Mouse (Mus musculus): ENCODE data around the gene Rnls. TPM values are rescaled to one million over a fixed set of nuclear protein-coding genes. Genes with fewer than 3 reads are reported as not detected.

Gene Rnls
- polyA plus RNA-seq, 1 experiment = 1.9 TPM

DNA sequence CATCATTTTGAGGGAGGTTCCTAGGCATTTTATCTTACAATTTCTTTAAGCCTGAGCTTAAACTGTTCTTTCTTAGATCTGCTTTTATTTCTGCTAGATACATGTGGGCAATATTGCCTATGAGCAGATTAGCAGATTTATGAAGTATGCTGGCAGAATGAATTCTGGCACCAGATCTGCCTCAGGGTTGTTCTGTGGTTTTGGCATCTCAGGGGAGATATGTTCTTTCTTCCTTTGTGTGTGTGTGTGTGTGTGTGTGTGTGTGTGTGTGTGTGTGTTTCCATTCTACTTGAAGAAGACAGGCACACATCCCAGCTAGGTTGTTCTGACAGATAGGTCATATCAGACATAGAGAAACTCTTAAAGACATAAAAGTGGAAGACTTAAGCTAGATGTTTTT lies 218.1 kb downstream of the Rnls start:
- no peak for DNase-seq
- Histone ChIP-seq H3K4me1 (ENCODE audit: control insufficient read depth, insufficient read depth, low read length) (no peaks in the 10 kb centered on the region), H3K4me3 (replicated peaks; ENCODE audit: extremely low read depth, low read depth, low read length) (no peak overlapping the region)
- TF ChIP-seq CTCF (IDR thresholded peaks at IDR 0.05; ENCODE audit: insufficient read depth, low read length) = no peak
- no peak for TF ChIP-seq POLR2A (IDR thresholded peaks at IDR 0.05; ENCODE audit: borderline replicate concordance, extremely low read depth, low read depth, low read length)

DNA sequence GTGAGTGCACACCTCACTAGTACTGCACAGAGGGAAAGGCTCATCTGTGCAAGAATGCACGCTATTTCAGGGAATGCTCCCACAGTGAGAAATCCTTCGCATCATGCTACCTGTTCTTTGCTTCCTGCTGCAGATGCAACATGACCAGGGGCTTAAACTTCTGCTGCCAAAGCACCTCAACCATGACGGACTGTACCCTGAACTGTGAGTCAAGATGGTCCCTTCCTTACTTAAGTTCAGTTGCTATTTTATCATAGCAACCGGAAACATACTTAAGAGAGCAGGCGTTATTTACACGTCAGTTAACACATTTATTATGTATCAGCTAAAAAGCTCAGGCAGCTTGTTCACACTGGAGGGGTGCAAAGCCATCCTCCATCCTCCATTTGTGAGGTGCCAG lies 222.2 kb downstream of the Rnls start:
- DNase-seq = no peak
- no peak overlapping the region for H3K4me3 ChIP-seq (replicated peaks; ENCODE audit: extremely low read depth, low read depth, low read length)
- TF ChIP-seq POLR2A (IDR thresholded peaks at IDR 0.05; ENCODE audit: borderline replicate concordance, extremely low read depth, low read depth, low read length) (no peak), CTCF (IDR thresholded peaks at IDR 0.05; ENCODE audit: insufficient read depth, low read length) (no peak)

DNA sequence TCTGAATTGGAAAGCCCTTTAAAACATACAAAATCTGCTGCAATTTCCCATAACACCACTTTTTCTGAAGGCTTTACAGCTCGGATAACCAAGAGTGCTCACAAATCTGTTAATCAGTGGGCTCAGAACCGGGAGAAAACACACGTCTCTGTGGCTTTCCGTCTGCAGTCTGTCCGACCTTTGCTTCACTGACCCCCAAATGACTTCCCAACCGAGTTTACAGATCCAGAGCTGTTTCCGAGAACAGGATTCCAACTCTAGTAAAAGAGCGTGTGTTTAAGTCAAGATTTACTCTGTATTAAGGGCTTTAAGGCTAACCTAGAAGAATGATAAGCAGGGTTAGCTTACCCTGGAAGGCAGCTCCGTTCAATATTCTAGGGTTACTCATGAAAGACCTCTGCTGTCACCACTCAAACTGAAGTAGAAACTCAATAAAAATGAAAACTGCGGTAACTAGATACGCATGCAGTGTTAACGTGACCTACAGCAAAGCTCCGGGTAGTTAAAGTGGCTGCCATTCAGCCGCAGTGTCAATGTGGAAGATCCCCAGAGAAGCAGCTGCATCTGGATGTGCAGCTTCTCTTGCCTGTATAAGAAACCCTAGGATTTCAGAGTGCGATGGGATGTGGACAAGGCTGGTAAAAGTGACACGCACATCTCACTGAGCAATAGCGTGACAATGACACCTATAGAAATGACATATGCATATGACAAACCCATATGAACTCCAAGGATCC lies 224.4 kb downstream of the Rnls start:
- no peak for TF ChIP-seq POLR2A (IDR thresholded peaks at IDR 0.05; ENCODE audit: borderline replicate concordance, extremely low read depth, low read depth, low read length)
- no peak for TF ChIP-seq CTCF (IDR thresholded peaks at IDR 0.05; ENCODE audit: insufficient read depth, low read length)
- H3K4me1 ChIP-seq (ENCODE audit: control insufficient read depth, insufficient read depth, low read length) = no peaks in the 10 kb centered on the region
- no peak for DNase-seq
- 44% methylated on average over 17 of the region's 17 CpGs for WGBS
- no peak overlapping the region for H3K4me3 ChIP-seq (replicated peaks; ENCODE audit: extremely low read depth, low read depth, low read length)

More for the DNA sequence above, 222.2 kb downstream of the Rnls start:
- H3K4me1 ChIP-seq (ENCODE audit: control insufficient read depth, insufficient read depth, low read length) = no peaks in the 10 kb centered on the region
- WGBS = 80% methylated on average over 6 of the region's 6 CpGs

DNA sequence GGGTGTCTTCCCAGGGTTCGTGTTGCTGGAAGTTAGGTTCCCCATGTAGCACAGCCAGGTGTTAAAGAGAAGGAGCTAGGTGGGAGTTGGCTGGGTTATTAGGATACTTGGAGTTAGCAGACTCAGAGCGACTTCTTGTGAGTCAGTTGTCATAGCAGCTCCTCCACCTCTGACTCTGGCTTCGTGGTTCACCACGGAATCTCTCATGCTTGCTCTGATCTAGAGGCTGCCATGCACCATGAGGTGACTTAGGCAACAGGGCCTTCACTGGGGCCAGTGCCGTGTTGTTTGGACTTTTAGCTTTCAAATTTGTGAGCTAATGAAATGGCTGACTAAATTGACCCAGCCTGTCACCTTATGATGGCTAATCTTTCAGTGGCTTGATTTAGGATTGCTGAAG lies 227.3 kb downstream of the Rnls start:
- no peaks in the 10 kb centered on the region for H3K4me1 ChIP-seq (ENCODE audit: control insufficient read depth, insufficient read depth, low read length)
- DNase-seq = no peak
- TF ChIP-seq CTCF (IDR thresholded peaks at IDR 0.05; ENCODE audit: insufficient read depth, low read length) (no peak), POLR2A (IDR thresholded peaks at IDR 0.05; ENCODE audit: borderline replicate concordance, extremely low read depth, low read depth, low read length) (no peak)
- WGBS = 78% methylated on average over 5 of the region's 5 CpGs
- no peak overlapping the region for H3K4me3 ChIP-seq (replicated peaks; ENCODE audit: extremely low read depth, low read depth, low read length)

DNA sequence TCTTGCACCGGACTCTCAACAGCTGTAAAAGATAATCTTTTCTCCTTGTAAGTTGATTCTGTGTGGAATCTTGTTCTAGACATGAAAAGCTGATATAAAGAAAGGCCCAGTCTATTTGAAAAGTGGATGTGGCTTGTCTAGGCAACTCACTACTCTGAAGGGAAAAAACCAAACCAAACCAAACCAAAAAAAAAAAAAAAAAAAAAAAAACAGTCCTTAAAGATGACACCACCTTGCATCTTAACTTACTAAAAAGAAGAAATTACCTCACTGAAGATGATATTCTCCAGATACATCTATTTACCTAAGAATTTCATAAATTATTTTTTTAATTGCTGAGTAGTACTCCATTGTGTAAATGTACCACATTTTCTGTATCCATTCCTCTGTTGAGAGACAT lies 230.2 kb downstream of the Rnls start:
- TF ChIP-seq POLR2A (IDR thresholded peaks at IDR 0.05; ENCODE audit: borderline replicate concordance, extremely low read depth, low read depth, low read length) (no peak), CTCF (IDR thresholded peaks at IDR 0.05; ENCODE audit: insufficient read depth, low read length) (no peak)
- no peaks in the 10 kb centered on the region for H3K4me1 ChIP-seq (ENCODE audit: control insufficient read depth, insufficient read depth, low read length)
- 71% methylated on average over 1 of the region's 1 CpGs for WGBS
- H3K4me3 ChIP-seq (replicated peaks; ENCODE audit: extremely low read depth, low read depth, low read length) = no peak overlapping the region
- no peak for DNase-seq

DNA sequence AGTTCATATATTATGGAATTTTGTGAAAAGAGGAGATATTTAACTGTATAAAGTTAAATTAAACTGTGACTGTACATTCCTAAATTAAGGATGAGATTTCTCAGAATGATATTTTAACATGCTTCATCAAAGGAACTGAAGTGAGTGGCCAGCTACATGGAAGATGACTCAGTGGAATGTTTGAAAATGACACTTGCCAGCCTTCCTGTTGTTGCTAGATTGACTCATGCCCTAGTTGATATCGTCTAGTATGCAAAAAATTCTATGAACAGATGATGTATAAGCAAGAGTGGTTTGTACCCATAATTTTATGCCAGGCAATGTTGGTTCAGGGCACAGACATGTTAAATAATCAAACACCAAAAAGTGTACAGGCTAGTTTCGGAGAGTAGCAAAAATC lies 232.2 kb downstream of the Rnls start:
- DNase-seq = no peak
- Histone ChIP-seq H3K4me3 (replicated peaks; ENCODE audit: extremely low read depth, low read depth, low read length) (no peak overlapping the region), H3K4me1 (ENCODE audit: control insufficient read depth, insufficient read depth, low read length) (no peaks in the 10 kb centered on the region)
- 74% methylated on average over 2 of the region's 2 CpGs for WGBS
- no peak for TF ChIP-seq CTCF (IDR thresholded peaks at IDR 0.05; ENCODE audit: insufficient read depth, low read length)
- TF ChIP-seq POLR2A (IDR thresholded peaks at IDR 0.05; ENCODE audit: borderline replicate concordance, extremely low read depth, low read depth, low read length) = no peak

DNA sequence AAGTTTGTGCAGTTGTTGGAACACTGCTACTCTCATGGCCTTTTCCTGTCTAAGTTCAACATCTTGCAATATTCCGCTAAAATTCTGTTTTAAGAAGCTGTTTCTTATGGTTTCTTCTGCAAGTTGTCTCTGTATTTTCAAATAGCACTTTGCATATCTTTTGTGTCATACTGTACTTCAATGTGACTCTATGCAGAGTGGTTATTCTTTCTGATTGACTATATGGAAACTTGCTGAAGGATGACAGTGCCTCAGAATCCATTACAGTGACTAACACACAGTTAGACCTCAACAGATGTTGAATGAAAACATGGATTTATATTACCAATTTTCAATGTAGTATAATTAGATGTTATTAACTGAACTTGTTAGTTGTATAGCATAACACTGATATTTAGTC lies 232.9 kb downstream of the Rnls start:
- no peak for TF ChIP-seq POLR2A (IDR thresholded peaks at IDR 0.05; ENCODE audit: borderline replicate concordance, extremely low read depth, low read depth, low read length)
- TF ChIP-seq CTCF (IDR thresholded peaks at IDR 0.05; ENCODE audit: insufficient read depth, low read length) = no peak
- no peaks in the 10 kb centered on the region for H3K4me1 ChIP-seq (ENCODE audit: control insufficient read depth, insufficient read depth, low read length)
- 90% methylated on average over 1 of the region's 1 CpGs for WGBS

DNA sequence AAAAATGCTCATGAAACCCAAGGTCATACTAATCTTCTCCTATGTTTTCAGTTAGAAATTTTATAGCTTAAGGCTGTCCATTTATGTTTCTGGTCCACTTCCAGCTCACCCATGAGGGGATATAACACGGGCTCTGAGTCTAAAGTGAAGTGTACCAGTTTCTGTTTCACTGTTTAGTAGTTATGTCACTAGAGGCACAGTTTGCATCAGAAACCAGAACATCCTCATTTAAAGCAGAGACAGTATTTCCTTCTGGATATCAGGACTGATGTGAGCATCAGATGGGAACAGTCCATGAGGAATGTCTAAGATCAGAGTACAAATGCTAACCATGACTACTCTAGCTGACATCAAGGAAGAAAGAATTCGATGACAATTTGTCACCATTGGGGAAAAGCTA lies 233.9 kb downstream of the Rnls start:
- no peak overlapping the region for H3K4me3 ChIP-seq (replicated peaks; ENCODE audit: extremely low read depth, low read depth, low read length)
- 75% methylated on average over 2 of the region's 2 CpGs for WGBS

More for the DNA sequence above, 232.9 kb downstream of the Rnls start:
- H3K4me3 ChIP-seq (replicated peaks; ENCODE audit: extremely low read depth, low read depth, low read length) = no peak overlapping the region
- DNase-seq = no peak

DNA sequence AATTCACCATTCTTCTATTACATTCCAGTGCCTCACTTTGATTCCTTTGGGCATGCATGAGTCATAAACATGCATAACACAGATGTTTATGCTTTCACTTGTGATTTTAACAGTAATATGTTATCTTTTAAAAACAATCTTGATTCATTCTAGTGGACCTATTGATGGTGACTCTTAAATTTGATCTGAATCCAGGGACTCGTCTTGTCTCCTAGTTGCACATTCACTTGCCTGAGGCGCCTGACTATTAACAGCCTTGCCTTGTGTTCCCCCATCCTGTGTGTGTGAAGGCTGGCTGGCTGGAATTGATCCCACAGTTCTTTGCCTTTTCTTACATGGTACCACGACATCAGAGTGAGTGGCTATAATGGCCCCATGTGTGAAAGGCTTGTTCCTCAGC lies 243.7 kb downstream of the Rnls start:
- DNase-seq = no peak

More for the DNA sequence above, 233.9 kb downstream of the Rnls start:
- H3K4me1 ChIP-seq (ENCODE audit: control insufficient read depth, insufficient read depth, low read length) = no peaks in the 10 kb centered on the region
- TF ChIP-seq CTCF (IDR thresholded peaks at IDR 0.05; ENCODE audit: insufficient read depth, low read length) (no peak), POLR2A (IDR thresholded peaks at IDR 0.05; ENCODE audit: borderline replicate concordance, extremely low read depth, low read depth, low read length) (no peak)
- no peak for DNase-seq

DNA sequence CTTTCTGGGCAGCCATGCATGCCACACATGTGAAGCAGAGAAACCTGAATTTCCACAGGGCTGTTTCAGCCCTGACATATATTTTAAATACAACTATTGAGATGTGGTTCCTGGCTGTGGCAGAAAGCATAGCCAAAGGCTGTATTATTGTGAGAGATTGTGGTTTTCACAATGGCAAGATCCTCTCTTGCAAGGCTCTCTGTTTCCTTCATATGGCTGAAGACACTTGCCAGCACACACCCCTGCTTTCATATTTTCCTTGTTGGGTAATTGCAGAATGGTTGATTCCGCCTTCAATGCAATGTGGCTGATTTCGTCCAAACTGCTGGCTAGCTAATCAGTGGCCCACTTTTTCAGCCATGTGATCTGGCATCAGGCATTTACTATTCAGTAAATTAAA lies 248.9 kb downstream of the Rnls start:
- Histone ChIP-seq H3K4me1 (ENCODE audit: control insufficient read depth, insufficient read depth, low read length) (no peaks in the 10 kb centered on the region), H3K4me3 (replicated peaks; ENCODE audit: extremely low read depth, low read depth, low read length) (no peak overlapping the region)
- no peak for TF ChIP-seq CTCF (IDR thresholded peaks at IDR 0.05; ENCODE audit: insufficient read depth, low read length)
- no peak for TF ChIP-seq POLR2A (IDR thresholded peaks at IDR 0.05; ENCODE audit: borderline replicate concordance, extremely low read depth, low read depth, low read length)
- no peak for DNase-seq
- WGBS = 69% methylated on average over 2 of the region's 2 CpGs

More for the DNA sequence above, 243.7 kb downstream of the Rnls start:
- Histone ChIP-seq H3K4me3 (replicated peaks; ENCODE audit: extremely low read depth, low read depth, low read length) (no peak overlapping the region), H3K4me1 (ENCODE audit: control insufficient read depth, insufficient read depth, low read length) (no peaks in the 10 kb centered on the region)
- no peak for TF ChIP-seq CTCF (IDR thresholded peaks at IDR 0.05; ENCODE audit: insufficient read depth, low read length)
- TF ChIP-seq POLR2A (IDR thresholded peaks at IDR 0.05; ENCODE audit: borderline replicate concordance, extremely low read depth, low read depth, low read length) = no peak
- 90% methylated on average over 3 of the region's 3 CpGs for WGBS

All from lung, adult 2 months (tissue).